Mouse (Mus musculus) left cerebral cortex, postnatal 14 days (tissue): Measurements from ENCODE around the gene Hdhd3. TPM values are rescaled to one million over a fixed set of nuclear protein-coding genes. Genes with fewer than 3 reads are reported as not detected.

ENCODE experiments used
- DNase-seq, 2 experiments: peaks; one replicate each; pipeline ENCODE4 v3.0.0; 2021 to 2022; ENCODE audit warnings: low spot score in 2 of 2, mixed read lengths in 1 of 2
- intact Hi-C: fragments of 180-260 bp; cut with DNase I; formaldehyde crosslinking; loops from one replicate; pipeline ENCODE4 v1.15.1; 2025
- long read RNA-seq, 2 experiments: library from polyadenylated mRNA; stranded (forward); transcript quantifications; one replicate each; pipeline ENCODE4 v2.0.0; 2021
- total RNA-seq, 2 experiments: library from RNA; stranded (reverse); gene quantifications; 2 replicates each; pipeline ENCODE4 v1.2.3; 2021

Hdhd3 gene
- total RNA-seq: 1 to 10 TPM; 9.1 to 9.8 TPM
- long read RNA-seq, experiment 1, transcript Hdhd3-201 (2 exons, 1,205 nt): major isoform, 11 of 11 reads
- long read RNA-seq, experiment 1, partial matches to known transcripts: 0 of 11 reads
- long read RNA-seq, experiment 1, other reads (novel, unspliced or antisense): 0 of 11 reads
- long read RNA-seq, experiment 2, transcript Hdhd3-201 (2 exons, 1,205 nt): major isoform, 8 of 10 reads
- long read RNA-seq, experiment 2, partial matches to known transcripts: 0 of 10 reads
- long read RNA-seq, experiment 2, other reads (novel, unspliced or antisense): 2 of 10 reads

DNA sequence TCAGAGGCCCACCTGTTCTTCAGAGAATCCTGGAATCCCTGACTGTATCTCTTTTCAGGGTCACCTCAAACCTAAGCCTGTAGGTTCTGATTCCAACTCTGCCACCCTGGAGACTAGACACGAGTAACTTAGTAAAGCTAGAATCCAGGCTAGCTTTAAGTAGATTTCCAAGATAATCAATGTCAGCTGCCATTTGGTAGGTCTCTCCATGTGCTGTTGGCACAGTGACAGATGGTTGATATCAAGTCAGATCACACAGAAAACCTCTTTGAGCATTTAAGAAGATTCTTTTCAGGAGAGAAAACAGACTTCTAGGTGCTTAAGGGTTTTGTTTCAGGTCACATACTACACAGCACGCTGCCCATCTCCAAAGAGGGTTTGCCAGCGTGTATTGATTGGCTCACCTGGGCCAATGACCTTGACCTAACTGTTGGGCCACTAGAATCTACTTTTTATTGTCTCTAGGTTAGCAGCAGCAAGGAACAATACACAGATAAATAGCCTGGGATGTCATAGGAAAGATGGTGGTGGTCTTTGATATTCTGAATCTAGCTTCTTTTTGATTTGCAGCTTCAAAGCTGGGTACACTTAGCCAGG lies at the start of gene Hdhd3:
Hdhd3 (minus strand) TSS at position 94 of the 597 bp plus-strand sequence.
- DNase-seq: no peak

DNA sequence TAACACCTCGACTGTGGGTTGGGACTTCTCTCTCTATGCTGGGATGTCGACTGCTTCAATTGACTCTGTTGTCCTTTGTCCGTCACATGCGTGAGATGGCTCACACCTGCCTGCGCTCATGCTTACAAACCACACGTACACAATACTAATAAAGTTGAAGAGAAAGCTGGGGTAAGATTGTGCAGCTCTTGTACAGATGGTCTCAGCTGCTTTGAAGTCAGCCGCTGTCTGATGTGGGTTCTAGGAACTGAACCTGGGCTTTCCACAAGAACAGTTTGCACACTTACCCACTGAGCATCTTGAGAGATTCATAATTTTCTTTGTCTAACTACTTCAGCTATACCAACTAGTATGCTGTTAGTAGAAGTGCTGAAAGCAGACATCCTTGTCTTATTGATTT lies 48.7 kb upstream of the Hdhd3 start:
- no peak for DNase-seq
- intact Hi-C loops: no loop called here

More for the DNA sequence above, at the start of gene Hdhd3:
- intact Hi-C loops: loop anchor here (5.0 kb wide), 1 partner anchor 46 kb away; no protein-coding TSS in a partner anchor

DNA sequence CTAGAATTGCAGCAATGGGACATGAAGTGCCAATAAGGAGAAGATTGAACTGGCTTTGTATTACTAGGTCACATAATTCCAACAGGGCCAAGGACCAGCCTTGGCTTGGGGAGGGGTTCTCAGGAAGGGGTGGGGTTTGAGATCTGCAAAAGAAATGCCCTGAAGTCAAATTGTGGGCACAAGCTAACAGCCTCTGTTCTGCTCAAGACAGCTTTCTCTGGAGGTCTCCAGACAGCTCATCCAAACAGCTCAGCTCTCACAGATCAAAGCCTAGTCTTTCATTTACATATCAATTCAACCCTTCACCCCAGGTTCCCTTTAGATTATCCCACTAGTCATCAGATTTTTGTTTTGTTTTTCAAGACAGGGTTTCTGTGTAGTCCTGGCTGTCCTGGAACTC lies 41.5 kb upstream of the Hdhd3 start:
- intact Hi-C loops: no loop called here

DNA sequence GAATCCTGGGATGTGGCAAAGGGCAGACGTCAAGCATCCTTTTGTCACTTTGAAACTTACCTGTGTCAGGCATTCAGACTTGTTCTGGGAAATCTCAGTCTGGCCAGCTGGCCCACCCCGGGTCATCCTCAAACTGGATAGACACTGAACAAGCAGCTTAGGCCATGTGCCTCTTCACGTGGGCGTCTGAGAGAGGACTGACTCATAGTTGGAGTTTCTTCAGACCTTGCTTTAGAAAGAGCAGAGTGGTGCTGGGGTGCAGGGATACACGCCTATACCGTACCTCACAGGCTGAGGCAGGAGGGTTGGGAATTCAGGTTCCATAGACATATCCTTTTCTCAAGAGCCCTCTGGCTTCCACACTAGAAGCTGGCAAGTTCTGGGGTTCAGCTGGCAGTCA lies 40.5 kb upstream of the Hdhd3 start:
- no peak for DNase-seq
- intact Hi-C loops: no loop called here

More for the DNA sequence above, 41.5 kb upstream of the Hdhd3 start:
- DNase-seq: no peak

DNA sequence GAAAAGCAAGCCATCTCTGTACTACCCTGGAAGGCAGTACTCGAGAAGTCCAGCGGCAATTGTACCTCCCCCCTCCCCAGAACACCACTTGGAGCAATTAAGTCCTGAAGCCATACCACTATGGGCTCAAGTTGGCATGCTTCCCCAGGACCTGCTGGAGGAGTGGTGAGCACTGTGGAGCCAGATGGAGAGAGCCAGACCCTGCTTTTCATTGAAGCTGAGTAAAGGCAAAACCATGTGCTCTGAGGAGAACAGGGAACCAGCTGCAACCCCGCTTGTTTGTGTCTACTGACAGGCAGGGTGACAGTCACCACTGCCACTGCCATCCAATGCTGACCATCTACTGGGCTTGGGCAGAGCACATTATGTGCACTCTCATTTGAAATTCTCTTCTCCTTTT lies 38.5 kb upstream of the Hdhd3 start:
- DNase-seq: no peak
- intact Hi-C loops: no loop called here

DNA sequence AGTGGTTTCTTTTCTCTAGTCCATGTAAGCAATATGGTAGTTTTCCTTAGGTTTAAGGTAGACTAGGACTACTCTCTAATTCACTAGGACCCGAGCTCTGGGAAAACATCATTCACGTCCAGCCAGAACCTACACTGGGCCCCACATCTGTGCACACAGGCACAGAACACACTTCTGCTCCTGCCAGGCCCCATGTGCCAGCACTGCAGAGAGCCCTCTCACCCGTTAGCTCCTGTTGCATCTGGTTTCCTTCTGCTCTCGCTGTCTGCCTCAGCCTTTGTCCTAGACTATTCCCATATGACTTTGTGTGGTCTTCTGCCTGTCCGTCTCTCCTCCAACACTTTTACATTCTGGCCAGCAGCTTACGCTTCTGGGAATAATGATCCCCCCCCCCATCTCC lies 30.5 kb upstream of the Hdhd3 start:
- intact Hi-C loops: no loop called here
- no peak for DNase-seq

DNA sequence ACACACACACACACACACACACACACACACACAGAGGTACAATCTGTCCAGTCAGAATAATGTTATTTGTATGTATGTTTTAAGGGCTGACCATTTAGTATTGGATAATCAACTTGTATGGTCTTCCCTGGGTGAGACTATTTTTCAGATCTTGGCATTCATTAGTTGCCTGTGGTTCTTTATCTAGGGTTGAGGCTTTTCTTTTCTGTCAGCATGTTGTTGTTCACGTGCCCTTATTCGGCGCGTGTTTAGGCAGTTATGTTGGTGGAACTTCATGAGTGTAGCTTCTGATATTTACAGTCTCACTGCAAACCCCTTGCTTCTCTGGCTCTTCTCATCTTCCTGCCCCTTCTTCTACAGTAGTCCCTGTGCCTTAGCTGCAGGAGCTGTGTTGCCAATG lies 24.4 kb upstream of the Hdhd3 start:
- no peak for DNase-seq
- intact Hi-C loops: no loop called here

DNA sequence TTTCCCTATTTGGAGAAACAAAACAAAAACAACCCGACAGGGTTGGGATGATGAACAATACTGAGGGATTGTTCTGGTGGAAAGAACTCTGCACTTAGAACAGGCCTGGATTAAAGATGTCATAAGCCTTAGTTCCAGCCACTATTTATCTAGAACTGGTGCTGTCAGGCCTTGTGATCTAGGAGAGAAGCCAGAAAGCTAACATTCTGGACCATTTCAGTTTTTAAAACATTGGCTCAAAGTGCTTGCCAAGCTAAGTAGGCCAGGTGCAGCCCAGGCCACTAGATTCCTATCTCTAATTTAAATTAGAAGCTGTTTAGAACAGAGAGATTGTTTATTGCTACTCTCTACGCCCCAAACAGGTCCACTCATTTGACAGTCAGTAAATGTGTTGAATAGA lies 23.0 kb upstream of the Hdhd3 start:
- intact Hi-C loops: no loop called here
- DNase-seq: no peak

DNA sequence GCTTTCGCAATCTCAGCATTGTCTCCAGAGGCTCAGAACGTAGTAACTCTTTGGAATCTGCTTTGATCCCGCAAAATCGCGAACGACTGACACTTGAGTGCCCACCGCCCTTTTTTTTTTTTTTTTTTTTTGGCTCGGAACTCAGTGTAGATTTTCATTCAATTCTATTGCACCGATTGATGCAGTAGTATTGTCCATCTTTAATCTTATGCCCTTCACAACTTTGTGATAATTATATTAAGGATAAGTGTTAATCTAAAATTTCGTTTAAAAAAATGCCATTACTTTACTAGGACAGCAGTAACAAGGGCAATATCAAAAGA lies 22.2 kb upstream of the Hdhd3 start:
- DNase-seq: no peak
- intact Hi-C loops: no loop called here

DNA sequence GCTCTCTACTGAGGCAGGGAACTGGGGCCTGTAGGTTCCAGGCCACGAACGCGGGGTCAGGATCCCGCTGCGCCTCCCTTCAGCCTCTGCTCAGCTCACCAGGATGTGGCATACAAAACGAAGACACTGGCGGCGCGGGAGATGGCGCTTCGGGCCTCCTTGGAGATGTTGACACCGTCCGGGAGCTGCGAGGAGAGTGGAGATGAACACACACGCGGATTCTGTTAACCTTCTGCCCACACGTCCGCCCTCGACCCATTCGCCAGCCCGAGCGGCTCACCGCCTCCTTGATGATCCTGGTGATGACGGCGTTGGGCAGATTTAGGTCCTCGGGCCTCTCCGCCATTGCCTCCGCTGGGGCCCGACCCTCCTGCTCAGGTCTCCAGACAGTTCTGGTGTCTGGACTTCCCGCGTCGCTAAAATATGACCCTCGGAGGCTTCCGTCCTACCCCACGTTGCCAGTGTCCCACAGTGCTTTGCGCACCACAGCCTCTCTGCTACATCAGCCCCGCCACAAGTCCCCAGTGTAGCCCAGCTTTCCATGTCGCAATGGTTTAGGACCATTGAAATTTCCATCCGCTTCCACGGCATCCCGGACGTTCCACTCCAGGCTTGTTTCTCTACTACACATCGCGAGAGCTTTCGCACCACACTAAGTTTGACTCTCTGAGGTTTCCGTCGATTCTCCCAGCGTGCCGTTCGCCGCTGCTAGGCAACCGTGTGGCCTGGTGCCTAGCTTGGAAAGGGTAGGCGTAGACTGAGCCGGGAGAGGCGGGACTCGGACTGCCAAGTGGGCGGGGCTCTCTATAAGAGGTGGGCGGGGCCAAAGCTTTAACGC lies 21.6 kb upstream of the Hdhd3 start, which contains the start of the genes Pole3 and 4933430I17Rik:
Pole3 (minus strand) TSS at position 418 of the 838 bp plus-strand sequence.
4933430I17Rik (plus strand) TSS at position 719 of the 838 bp plus-strand sequence.
- intact Hi-C loops: no loop called here
- DNase-seq: peak; percentile 97 to 98

DNA sequence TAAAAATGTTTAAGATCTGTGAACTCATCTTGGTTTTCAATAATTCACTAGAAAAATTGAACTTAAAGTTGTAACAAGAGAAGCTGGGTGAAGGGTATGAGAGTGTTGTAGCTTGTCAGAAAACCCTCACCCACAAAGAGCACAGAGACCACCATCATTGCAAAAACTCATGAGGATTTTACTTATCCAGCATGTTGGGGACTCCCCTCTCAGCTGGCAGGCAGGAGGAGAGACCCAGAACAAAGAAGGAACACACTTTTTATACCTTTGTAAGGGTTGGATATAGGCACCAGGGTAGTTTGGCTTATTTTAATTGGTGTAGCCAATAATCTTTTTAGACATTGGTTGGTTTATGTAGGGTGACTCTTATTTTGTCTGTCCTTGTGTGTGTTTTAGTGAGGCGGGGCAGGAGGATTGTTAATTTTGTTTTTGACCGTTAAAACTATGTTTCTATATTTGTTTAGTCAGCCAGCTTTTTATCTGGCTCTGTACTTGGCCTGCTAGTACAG lies 17.7 kb upstream of the Hdhd3 start:
- no peak for DNase-seq
- intact Hi-C loops: no loop called here

DNA sequence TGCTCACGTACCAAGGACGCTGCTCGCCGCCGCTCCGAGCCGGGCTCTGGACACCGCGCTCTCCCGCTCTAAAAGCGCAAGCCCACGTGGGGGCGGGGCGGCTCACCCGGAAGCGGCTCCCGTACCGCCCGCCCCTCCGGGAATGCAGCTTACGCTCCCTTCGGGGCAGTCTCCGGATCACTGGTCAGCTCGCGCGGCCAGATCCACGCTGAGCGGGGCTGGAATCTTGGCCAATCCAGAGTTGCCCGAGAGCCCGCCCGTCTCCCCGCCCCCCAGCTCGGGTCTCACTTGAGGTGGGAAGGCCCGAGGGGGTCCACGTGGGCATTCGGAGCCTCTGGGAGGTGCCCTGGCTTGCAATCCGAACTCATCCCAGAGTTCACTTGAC lies 16.6 kb upstream of the Hdhd3 start, which contains the start of gene Alad:
Alad (minus strand) TSS at position 70 of the 385 bp plus-strand sequence.
- peak; percentile 50 to 77 for DNase-seq
- intact Hi-C loops: no loop called here

DNA sequence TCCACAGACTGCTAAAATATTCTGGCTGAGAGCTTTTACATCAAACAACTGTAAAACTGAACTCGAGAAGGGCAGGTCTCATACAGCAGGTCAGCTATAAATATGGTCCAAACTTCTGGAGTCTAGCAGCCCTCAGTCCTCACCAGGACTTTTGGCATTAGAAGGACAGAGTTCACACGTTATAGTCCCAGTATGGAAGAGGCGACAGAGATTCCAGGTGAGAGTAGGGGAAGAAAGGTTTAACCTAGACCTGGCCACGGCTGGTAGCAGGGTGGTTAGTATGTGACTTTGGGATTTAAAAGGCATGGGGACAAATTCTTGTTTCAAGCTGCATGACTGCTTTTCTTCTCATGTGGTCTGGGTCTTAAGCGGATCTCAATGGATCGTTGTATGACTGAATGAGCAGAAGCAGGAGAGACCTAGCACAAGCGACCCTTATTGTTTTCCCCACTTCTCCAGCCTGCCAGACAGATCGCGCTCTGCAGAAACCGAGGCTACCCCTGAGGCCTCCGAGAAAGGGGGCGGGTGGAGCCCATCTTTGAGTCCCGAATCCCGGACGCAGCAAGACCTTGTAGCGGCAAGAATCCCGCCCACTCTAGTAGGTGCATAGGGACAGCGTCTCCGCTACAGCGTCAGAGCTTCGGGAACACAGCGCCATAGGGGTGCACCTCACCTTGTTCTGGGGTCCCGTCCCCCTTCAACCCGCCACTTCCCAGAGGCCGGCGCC lies 16.0 kb upstream of the Hdhd3 start:
- intact Hi-C loops: no loop called here
- peak in 1 of 2 experiments; percentile 39 for DNase-seq

DNA sequence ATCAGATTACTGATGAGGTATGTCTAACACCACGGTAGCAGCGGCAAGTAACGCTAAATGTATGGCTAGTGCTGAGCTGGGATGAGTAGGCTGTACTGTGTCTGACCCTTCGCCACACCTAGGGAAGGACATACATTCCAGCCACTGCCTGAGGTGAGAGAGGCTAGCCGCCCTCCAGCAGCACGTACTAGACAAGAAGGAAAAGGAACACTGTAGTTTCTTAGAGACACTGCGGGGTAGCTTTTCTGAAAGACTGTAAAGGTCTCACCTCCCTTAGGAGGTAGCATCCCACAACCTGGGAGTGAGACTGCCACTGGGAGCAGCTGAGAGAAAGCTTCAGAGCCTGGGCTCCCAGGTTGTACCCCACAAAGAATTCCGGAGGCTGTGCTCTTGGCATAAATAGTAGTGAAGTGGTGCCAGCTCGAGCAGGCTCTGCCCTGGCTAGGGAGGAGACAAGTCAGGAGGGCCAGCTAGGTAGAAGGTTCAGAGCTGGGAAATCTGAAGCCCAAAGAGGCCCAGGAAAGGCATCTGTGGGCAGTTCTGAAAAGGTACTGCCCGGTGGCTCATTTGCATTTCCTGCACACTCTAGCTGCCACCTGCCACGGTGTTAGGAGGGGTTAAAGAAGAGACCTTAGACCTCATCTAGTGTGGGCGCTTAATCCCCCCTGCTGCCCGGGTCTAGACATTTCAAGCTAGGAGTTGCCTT lies 15.3 kb upstream of the Hdhd3 start:
- no peak for DNase-seq
- intact Hi-C loops: no loop called here

DNA sequence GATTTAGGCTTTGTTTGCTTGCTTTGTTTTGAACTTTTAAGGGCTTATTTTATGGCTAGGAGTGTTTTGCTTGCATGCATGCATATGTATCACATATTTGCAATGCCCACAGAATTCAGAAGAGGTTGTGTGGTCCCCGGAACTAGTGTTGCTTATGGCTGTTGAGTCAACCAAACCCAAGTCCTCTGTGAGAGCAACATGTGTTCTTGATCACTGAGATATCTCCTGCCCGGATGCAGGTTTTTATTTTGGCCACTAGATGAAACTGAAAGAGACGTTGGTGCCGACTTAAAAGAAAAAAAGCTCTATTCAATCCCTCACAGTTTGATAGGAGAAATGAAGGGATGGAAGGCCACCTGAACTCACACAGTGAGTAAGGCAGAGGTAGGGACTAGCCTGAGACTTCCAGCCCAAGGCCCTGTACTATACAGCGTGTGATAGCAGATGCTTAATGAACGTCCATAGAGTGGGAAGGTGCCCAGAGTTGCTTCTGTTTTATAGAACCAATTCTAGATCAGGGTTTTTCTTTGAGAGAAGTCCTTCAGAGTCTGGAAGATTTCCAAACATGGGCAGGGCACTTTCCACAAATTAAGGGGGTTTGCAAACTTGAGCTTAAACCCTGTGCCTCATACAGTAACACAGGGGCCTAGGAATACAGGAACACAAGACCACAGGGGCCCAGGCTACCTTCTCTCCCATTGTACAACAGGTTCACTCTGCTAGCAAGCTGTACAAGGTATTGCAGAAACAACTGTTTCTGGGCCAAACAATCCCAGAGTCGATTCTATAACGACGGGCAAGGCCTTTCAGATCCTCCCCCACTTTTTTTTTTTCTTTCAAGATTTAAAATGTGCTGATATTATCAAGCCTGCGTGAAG lies 14.5 kb upstream of the Hdhd3 start:
- intact Hi-C loops: no loop called here
- DNase-seq: no peak

DNA sequence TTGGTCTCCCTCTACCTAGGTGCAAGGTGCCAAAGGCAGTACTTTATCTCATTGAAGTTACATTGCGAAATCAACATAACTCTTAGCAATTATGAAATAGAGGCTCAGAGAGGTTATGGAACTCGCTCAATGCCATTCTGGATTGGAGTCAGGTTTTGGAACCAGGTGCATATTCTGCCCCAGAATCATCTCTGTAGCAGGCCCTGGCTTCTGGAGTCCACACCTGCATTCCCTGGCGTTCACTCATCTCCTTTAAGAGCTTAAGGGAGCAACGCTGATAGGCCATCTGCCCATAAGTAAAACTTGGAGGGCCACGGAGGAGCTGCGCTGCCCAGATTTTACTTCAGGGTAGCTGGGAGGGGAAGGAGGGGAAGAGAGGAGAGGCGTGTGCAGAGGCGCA lies 13.8 kb upstream of the Hdhd3 start:
- intact Hi-C loops: no loop called here
- DNase-seq: no peak

DNA sequence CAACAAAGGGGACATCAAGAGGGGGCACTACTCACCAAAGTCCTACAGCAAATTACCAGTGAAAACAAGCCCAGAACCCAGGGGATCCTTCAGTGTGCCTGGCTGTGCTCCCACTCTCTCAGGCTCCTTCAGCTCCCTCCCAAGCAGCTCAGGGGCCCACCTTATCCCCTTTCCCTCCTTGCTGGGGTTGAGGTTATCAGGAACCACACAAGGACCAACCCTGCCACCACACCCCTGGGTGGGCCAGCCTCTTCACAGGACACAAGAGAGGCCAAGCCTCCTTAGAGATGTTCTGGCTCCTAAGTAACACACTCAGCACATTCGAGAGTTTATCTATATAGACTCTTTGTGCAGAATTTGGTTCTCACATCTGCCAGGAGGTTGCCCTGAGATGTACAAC lies 13.3 kb upstream of the Hdhd3 start:
- DNase-seq: no peak
- intact Hi-C loops: no loop called here

DNA sequence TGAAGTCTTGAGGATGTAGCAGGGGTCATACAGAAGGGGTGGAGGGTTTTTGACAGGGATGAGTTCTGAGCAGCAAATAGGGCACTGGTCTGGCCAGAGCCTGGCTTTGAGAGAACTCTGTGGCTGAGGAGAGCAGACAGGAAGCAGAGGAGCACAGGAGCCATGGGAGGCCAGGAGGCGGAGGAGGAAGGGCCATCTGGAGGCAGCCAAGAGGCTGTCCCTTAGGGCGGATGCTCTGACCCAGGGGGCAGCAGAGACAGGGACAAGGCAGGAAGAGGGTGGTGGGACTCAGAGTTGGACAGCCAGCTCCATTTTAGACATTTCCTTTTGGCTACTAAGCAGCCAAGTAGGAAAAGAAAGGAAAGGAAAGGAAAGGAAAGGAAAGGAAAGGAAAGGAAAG lies 12.8 kb upstream of the Hdhd3 start:
- no peak for DNase-seq
- intact Hi-C loops: no loop called here
